Mouse (Mus musculus) T-helper 17 cell (primary cell): ENCODE measurements around the gene Mgat4b.

ENCODE experiments used
- in situ Hi-C, 2 experiments: fragments of 300-600 bp; cut with MboI, MseI; formaldehyde crosslinking; loops; 1 replicate in 1 of 2; 2 replicates in 1 of 2; pipeline ENCODE4 v1.15.1; 2025; ENCODE audit warnings: high pct_unique_total_duplicates in 2 of 2

Gene Mgat4b

DNA sequence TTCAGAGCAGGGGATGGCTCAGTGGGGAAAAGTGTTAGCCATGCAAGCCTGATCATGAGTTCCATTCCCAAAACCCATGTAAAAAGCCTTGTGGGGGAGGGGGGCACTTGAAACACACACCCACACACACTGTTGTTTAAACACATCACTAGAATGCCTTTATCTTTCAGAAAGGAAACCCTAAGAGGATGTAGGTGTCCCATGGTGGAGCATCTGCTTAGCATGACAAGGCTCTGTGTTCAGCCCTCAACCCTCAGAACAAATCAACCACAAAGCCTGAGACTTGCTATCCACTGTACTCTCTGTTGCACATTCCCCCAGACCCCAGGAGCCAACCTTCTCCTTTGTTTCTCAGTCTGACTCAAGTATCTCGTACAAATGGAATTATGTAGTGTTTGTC lies 69.4 kb downstream of the Mgat4b start:
- in situ Hi-C loops = no loop called here
